Mouse (Mus musculus): ENCODE results near the gene Zic5. TPM values are rescaled to one million over a fixed set of nuclear protein-coding genes. Genes with fewer than 3 reads are reported as not detected.

Gene Zic5
- polyA plus RNA-seq, 1 experiment: 24.8 TPM

DNA sequence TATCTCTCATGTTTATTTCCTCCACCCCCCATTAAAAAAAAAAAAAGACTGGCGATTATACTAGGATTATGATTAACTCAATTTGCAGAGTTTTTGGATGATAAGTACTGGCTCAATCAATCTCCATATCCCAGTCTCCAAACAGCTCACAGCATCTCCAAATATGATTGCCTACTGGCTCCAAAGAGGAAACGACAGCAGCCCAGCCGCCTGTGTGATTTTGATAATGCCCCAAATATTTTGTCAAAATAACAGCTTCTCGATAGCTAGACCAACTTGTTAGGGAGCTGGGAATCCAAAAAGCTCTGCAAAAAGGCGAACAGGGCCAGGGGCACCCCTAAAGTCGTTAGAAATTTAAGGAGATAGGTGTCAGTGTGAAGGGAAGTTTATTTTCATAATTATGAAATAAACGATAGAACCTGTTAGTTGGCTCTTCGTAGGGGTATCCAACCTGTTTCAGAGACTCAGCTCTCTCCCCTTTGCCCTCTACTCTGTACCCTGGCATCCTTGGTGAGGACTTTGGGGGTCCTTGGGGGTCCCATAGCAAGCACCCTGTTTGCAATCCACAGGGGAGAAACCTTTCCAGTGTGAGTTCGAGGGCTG lies 12.6 kb upstream of the Zic5 start:
- no peaks in the 10 kb centered on the region for H3K4me1 ChIP-seq (ENCODE audit: control insufficient read depth, insufficient read depth, low read length)
- H3K36me3 ChIP-seq (ENCODE audit: control insufficient read depth, insufficient read depth, low read length, poor library complexity, severe bottlenecking): no peaks in the 10 kb centered on the region
- peaks cover 40% of the 10 kb centered on the region for H3K27me3 ChIP-seq (ENCODE audit: control insufficient read depth, insufficient read depth, low read length, poor library complexity, severe bottlenecking)
- no peaks in the 10 kb centered on the region for H3K9me3 ChIP-seq (replicated peaks; ENCODE audit: control insufficient read depth, insufficient read depth, low read length, poor library complexity, severe bottlenecking)
- peak overlapping the region; percentile 33 for H3K4me3 ChIP-seq (ENCODE audit: low read depth, low read length)
- no peak overlapping the region for H3K9ac ChIP-seq (ENCODE audit: low read depth, poor library complexity, severe bottlenecking)
- TF ChIP-seq CTCF (IDR thresholded peaks at IDR 0.05; ENCODE audit: low read depth, low read length): no peak
- TF ChIP-seq POLR2A (IDR thresholded peaks at IDR 0.05; ENCODE audit: insufficient read depth, low read length): no peak
- no peak for TF ChIP-seq EP300 (IDR thresholded peaks at IDR 0.05; ENCODE audit: insufficient read depth, low read depth, low read length)
- no peak overlapping the region for H3K27ac ChIP-seq (ENCODE audit: insufficient read depth, low read length)

DNA sequence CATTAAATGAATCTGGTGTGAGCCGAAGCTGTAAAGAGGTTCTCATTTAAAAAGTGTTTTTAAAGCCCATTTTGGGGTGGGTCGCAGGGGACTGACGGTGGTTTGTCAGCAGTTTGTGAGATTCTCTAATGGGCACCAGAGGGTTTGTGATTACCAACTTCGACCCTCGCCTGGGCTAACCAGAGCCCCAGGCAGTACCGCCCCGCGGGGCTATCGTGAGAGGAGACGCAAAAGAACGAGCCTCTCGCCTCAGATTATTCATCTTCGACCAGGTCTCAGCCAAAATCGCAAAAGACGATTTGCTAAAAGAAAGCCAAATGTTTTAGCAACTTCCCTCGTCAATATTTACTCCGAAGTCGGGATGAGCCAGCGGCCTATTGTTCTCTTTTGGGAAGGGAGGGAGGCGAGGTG lies 11.8 kb upstream of the Zic5 start:
- H3K27me3 ChIP-seq (ENCODE audit: control insufficient read depth, insufficient read depth, low read length, poor library complexity, severe bottlenecking): peaks cover 37% of the 10 kb centered on the region
- H3K4me3 ChIP-seq (ENCODE audit: low read depth, low read length): peak overlapping the region; percentile 49
- H3K27ac ChIP-seq (ENCODE audit: insufficient read depth, low read length): no peak overlapping the region
- no peaks in the 10 kb centered on the region for H3K9me3 ChIP-seq (replicated peaks; ENCODE audit: control insufficient read depth, insufficient read depth, low read length, poor library complexity, severe bottlenecking)
- TF ChIP-seq CTCF (IDR thresholded peaks at IDR 0.05; ENCODE audit: low read depth, low read length) (no peak), POLR2A (IDR thresholded peaks at IDR 0.05; ENCODE audit: insufficient read depth, low read length) (no peak), EP300 (IDR thresholded peaks at IDR 0.05; ENCODE audit: insufficient read depth, low read depth, low read length) (no peak)
- H3K9ac ChIP-seq (ENCODE audit: low read depth, poor library complexity, severe bottlenecking): no peak overlapping the region
- H3K36me3 ChIP-seq (ENCODE audit: control insufficient read depth, insufficient read depth, low read length, poor library complexity, severe bottlenecking): no peaks in the 10 kb centered on the region
- no peaks in the 10 kb centered on the region for H3K4me1 ChIP-seq (ENCODE audit: control insufficient read depth, insufficient read depth, low read length)

DNA sequence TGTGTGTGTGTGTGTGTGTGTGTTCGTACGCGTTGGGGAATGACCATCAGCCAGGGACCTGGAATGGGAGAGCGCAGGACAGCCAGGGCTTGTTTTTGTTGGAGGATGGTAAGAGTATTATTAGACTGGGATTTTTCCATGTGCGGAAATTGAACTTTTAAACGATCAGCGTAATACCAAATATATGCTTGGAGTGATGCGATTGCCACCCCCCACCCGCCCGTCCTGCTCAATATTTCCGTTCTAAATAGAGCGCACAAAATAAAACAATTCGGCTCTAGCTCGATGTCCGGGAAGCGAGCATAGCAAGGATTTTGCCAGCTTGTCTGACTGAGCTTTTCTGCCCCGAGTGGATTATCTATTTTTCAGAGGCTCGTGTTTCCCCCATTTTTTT lies 11.3 kb upstream of the Zic5 start:
- Histone ChIP-seq H3K27me3 (ENCODE audit: control insufficient read depth, insufficient read depth, low read length, poor library complexity, severe bottlenecking) (peaks cover 34% of the 10 kb centered on the region), H3K4me1 (ENCODE audit: control insufficient read depth, insufficient read depth, low read length) (no peaks in the 10 kb centered on the region), H3K36me3 (ENCODE audit: control insufficient read depth, insufficient read depth, low read length, poor library complexity, severe bottlenecking) (no peaks in the 10 kb centered on the region), H3K9ac (ENCODE audit: low read depth, poor library complexity, severe bottlenecking) (no peak overlapping the region; the same call in 1 of the 2 replicates), H3K4me3 (ENCODE audit: low read depth, low read length) (peak overlapping the region; percentile 67), H3K9me3 (replicated peaks; ENCODE audit: control insufficient read depth, insufficient read depth, low read length, poor library complexity, severe bottlenecking) (no peaks in the 10 kb centered on the region), H3K27ac (ENCODE audit: insufficient read depth, low read length) (no peak overlapping the region)
- TF ChIP-seq EP300 (IDR thresholded peaks at IDR 0.05; ENCODE audit: insufficient read depth, low read depth, low read length): no peak
- TF ChIP-seq CTCF (IDR thresholded peaks at IDR 0.05; ENCODE audit: low read depth, low read length): no peak
- TF ChIP-seq POLR2A (IDR thresholded peaks at IDR 0.05; ENCODE audit: insufficient read depth, low read length): no peak

DNA sequence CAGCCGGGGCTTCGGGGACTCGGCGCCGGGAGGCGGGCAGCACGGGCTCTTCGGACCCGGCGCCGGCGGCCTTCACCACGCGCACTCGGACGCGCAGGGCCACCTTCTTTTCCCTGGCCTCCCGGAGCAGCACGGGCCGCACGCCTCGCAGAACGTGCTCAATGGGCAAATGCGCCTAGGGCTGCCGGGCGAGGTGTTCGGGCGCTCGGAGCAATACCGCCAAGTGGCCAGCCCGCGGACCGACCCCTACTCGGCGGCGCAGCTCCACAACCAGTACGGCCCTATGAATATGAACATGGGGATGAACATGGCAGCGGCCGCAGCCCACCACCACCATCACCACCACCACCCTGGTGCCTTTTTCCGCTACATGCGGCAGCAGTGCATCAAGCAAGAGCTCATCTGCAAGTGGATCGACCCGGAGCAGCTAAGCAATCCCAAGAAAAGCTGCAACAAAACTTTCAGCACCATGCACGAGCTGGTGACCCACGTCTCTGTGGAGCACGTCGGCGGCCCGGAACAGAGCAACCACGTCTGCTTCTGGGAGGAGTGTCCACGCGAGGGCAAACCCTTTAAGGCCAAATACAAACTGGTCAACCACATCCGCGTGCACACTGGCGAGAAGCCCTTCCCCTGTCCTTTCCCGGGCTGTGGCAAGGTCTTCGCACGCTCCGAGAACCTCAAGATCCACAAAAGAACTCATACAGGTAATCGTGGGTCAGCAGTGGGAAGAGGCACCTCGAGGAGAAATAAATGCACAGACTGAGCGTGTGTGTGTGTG lies 10.8 kb upstream of the Zic5 start:
- H3K4me3 ChIP-seq (ENCODE audit: low read depth, low read length): peak overlapping the region; percentile 67
- H3K27me3 ChIP-seq (ENCODE audit: control insufficient read depth, insufficient read depth, low read length, poor library complexity, severe bottlenecking): peaks cover 33% of the 10 kb centered on the region
- TF ChIP-seq CTCF (IDR thresholded peaks at IDR 0.05; ENCODE audit: low read depth, low read length) (no peak), EP300 (IDR thresholded peaks at IDR 0.05; ENCODE audit: insufficient read depth, low read depth, low read length) (no peak), POLR2A (IDR thresholded peaks at IDR 0.05; ENCODE audit: insufficient read depth, low read length) (no peak)
- H3K36me3 ChIP-seq (ENCODE audit: control insufficient read depth, insufficient read depth, low read length, poor library complexity, severe bottlenecking): no peaks in the 10 kb centered on the region
- no peaks in the 10 kb centered on the region for H3K4me1 ChIP-seq (ENCODE audit: control insufficient read depth, insufficient read depth, low read length)
- no peaks in the 10 kb centered on the region for H3K9me3 ChIP-seq (replicated peaks; ENCODE audit: control insufficient read depth, insufficient read depth, low read length, poor library complexity, severe bottlenecking)
- no peak overlapping the region for H3K27ac ChIP-seq (ENCODE audit: insufficient read depth, low read length)
- H3K9ac ChIP-seq (ENCODE audit: low read depth, poor library complexity, severe bottlenecking): peak overlapping the region; percentile 80

DNA sequence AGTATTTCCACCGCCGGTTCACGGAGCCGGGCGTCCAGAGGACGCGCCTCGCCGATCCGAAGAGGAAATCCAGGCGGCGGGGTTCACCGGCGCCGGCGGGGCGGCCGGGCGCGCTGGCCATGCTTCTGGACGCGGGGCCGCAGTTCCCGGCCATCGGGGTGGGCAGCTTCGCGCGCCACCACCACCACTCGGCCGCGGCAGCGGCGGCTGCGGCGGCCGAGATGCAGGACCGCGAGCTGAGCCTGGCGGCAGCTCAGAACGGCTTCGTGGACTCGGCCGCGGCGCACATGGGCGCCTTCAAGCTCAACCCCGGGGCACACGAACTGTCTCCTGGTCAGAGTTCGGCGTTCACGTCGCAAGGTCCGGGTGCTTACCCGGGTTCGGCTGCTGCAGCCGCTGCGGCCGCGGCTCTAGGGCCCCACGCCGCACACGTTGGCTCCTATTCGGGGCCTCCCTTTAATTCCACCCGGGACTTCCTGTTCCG lies 10.1 kb upstream of the Zic5 start:
- Histone ChIP-seq H3K27me3 (ENCODE audit: control insufficient read depth, insufficient read depth, low read length, poor library complexity, severe bottlenecking) (peaks cover 33% of the 10 kb centered on the region), H3K36me3 (ENCODE audit: control insufficient read depth, insufficient read depth, low read length, poor library complexity, severe bottlenecking) (no peaks in the 10 kb centered on the region), H3K9me3 (replicated peaks; ENCODE audit: control insufficient read depth, insufficient read depth, low read length, poor library complexity, severe bottlenecking) (no peaks in the 10 kb centered on the region), H3K4me3 (ENCODE audit: low read depth, low read length) (peak overlapping the region; percentile 67), H3K9ac (ENCODE audit: low read depth, poor library complexity, severe bottlenecking) (peak overlapping the region; percentile 80), H3K27ac (ENCODE audit: insufficient read depth, low read length) (no peak overlapping the region), H3K4me1 (ENCODE audit: control insufficient read depth, insufficient read depth, low read length) (no peaks in the 10 kb centered on the region)
- TF ChIP-seq POLR2A (IDR thresholded peaks at IDR 0.05; ENCODE audit: insufficient read depth, low read length): no peak
- TF ChIP-seq CTCF (IDR thresholded peaks at IDR 0.05; ENCODE audit: low read depth, low read length): no peak
- no peak for TF ChIP-seq EP300 (IDR thresholded peaks at IDR 0.05; ENCODE audit: insufficient read depth, low read depth, low read length)
